Mouse (Mus musculus) intestine, embryonic 15.5 days (tissue): ENCODE data around the gene Zfp936. TPM values are rescaled to one million over a fixed set of nuclear protein-coding genes. Genes with fewer than 3 reads are reported as not detected.
"Not testable (repeated sequence)": the region's sequence is repeated elsewhere in the genome, so short reads cannot be mapped to it uniquely, and the experiment has no call there.

Experiments
- ATAC-seq: fragments of 200-750 bp; cut with Nextera tagmentation; 2 replicates; pipeline ENCODE4 v1.8.0; 2017; ENCODE audit warnings: moderate TSS enrichment, moderate library complexity
- H3K27ac ChIP-seq: fragments of 300-500 bp; sonication (generic); 2 replicates; pipeline ENCODE4 v1.5.1; 2015; ENCODE audit warnings: mild to moderate bottlenecking, inconsistent platforms
- H3K27me3 ChIP-seq: fragments of 300-500 bp; sonication (generic); replicated peaks from 2 replicates; pipeline ENCODE4 v1.6.1; 2015; ENCODE audit warnings: inconsistent platforms
- H3K36me3 ChIP-seq: fragments of 300-500 bp; sonication (generic); 2 replicates; pipeline ENCODE4 v1.6.1; 2015; ENCODE audit warnings: inconsistent platforms
- H3K4me1 ChIP-seq: fragments of 300-500 bp; sonication (generic); replicated peaks from 2 replicates; pipeline ENCODE4 v1.6.1; 2015; ENCODE audit warnings: inconsistent platforms
- H3K4me2 ChIP-seq: fragments of 300-500 bp; sonication (generic); replicated peaks from 2 replicates; pipeline ENCODE4 v1.6.1; 2015; ENCODE audit warnings: mild to moderate bottlenecking, inconsistent platforms
- H3K4me3 ChIP-seq: fragments of 300-500 bp; sonication (generic); replicated peaks from 2 replicates; pipeline ENCODE4 v1.5.1; 2015; ENCODE audit warnings: inconsistent platforms
- H3K9ac ChIP-seq: fragments of 300-500 bp; sonication (generic); 2 replicates; pipeline ENCODE4 v1.6.1; 2015; ENCODE audit warnings: inconsistent platforms
- H3K9me3 ChIP-seq: fragments of 300-500 bp; sonication (generic); 2 replicates; pipeline ENCODE4 v1.6.1; 2016; ENCODE audit warnings: inconsistent platforms
- WGBS: fragments of 180-500 bp; shearing (Covaris S2); methylation state at CpG from one replicate; pipeline ENCODE4 v1.1.7; 2015; 5-methylcytosine and 5-hydroxymethylcytosine counted together
- polyA plus RNA-seq: library from polyadenylated mRNA; unstranded; fragments of >200 nt; fragmentation: Nextera tagmentation; extraction: Ambion mirVana; gene quantifications from 2 replicates; pipeline ENCODE4 v1.2.1, GENCODE M21; 2015

Gene Zfp936
- polyA plus RNA-seq: not detected in 2 replicates

DNA sequence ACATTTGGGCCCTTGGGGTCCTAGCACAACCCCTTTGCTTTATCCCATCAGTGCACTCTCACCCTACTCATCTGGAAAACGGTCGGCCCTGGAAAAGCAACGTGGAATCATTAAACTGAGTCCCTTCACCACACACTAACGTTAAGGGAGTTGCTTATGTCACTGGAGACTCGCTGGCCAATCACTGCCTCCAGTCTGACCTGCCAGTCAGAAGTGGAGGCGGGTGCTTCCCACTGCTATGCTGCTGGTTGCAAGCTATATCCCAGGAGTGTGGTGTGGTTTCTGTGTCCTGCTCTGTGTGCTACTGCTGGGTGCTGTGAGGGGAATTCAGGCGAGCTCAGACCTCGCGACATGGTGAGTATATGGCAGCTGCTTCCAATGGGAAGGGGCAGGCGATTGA is at the start of gene Zfp936:
Gene Zfp936, plus strand, starts transcription at position 301 of the 400 bp plus-strand sequence.
- not testable (repeated sequence) for H3K4me2 ChIP-seq, H3K36me3 ChIP-seq, ATAC-seq, H3K27me3 ChIP-seq, H3K4me1 ChIP-seq, H3K9me3 ChIP-seq, H3K27ac ChIP-seq, H3K4me3 ChIP-seq, H3K9ac ChIP-seq
- WGBS: 76% methylated on average over 10 of the region's 10 CpGs

DNA sequence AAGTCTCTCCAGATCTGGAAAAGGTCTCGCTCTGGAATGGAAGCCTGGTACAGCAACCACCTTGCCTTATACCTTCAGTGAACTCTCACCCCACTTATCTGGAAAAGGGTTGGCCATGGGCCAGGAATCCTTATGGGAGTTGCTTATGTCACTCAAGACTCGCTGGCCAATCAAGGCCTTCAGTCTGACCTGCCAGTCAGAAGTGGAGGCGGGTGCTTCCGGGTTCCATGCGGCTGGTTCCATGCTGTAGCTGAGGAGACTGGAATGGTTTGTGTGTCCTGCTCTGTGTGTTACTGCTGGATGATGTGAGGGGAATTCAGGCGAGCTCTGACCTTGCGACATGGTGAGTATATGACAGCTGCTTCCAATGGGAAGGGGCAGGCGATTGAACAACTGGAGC is 36.2 kb upstream of the Zfp936 start:
- 91% methylated on average over 8 of the region's 8 CpGs for WGBS
- ATAC-seq: no peak
- Histone ChIP-seq H3K4me1 (no peaks in the 10 kb centered on the region), H3K9ac (no peak overlapping the region), H3K4me3 (no peak overlapping the region), H3K27ac (no peak overlapping the region), H3K36me3 (no peaks in the 10 kb centered on the region), H3K27me3 (no peaks in the 10 kb centered on the region), H3K4me2 (no peak overlapping the region), H3K9me3 (no peaks in the 10 kb centered on the region)

- not testable (repeated sequence) for H3K4me1 ChIP-seq, H3K27me3 ChIP-seq, H3K36me3 ChIP-seq, H3K9ac ChIP-seq, H3K27ac ChIP-seq, H3K4me2 ChIP-seq, H3K4me3 ChIP-seq, ATAC-seq
- H3K9me3 ChIP-seq: 0 out of 2 replicates have a peak, but pooled peaks cover 10% of the 10 kb centered on the region
- 89% methylated on average over 15 of the region's 15 CpGs for WGBS
Observed at GRCm38 (mm10) chr7:43128691-43129090, 14.7 kb downstream of the Zfp936 start.

DNA sequence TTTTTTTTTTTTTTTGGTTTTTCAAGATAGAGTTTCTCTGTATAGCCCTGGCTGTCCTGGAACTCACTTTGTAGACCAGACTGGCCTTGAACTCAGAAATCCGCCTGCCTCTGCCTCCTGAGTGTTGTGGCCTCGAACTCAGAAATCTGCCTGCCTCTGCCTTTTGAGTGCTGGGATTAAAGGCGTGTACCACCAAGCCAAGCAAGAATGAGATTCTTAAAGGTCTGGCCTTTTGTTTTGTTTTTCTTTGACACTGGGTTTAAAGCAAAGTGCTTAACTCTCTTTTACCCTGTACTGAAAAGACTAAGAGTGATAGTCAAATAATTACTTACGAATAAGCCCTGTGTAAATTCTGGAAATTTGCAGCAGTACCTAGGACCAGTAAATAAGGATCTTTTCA is 50.1 kb downstream of the Zfp936 start:
- not testable (repeated sequence) for ATAC-seq, H3K9me3 ChIP-seq, H3K27ac ChIP-seq, H3K4me3 ChIP-seq, H3K27me3 ChIP-seq, H3K9ac ChIP-seq, H3K4me1 ChIP-seq, H3K36me3 ChIP-seq, H3K4me2 ChIP-seq
- 76% methylated on average over 4 of the region's 4 CpGs for WGBS

DNA sequence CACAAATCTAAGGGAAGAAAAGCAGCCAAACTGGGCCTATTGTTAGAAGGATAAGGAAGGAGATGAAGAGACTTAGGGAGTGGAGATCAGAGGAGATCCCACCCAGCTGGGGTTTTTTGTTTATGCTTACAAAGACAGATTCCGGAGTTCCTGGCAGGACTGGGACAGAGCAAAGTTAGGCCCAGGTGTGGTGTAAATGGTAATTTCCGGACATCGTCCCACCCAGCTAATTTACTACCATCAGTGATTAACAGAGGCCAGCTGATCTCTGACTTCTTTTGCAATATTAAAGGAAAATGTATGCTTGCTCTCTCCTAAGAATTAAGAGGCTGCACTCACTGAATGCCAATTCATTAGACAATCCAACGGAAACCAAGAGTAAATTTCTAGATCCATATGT is 53.1 kb downstream of the Zfp936 start:
- H3K4me1 ChIP-seq, H3K9ac ChIP-seq, H3K4me3 ChIP-seq, ATAC-seq, H3K4me2 ChIP-seq, H3K27me3 ChIP-seq, H3K27ac ChIP-seq, H3K36me3 ChIP-seq: not testable (repeated sequence)
- peaks cover 10% of the 10 kb centered on the region; the same call in 1 of the 2 replicates for H3K9me3 ChIP-seq
- WGBS: 76% methylated on average over 4 of the region's 4 CpGs

- not testable (repeated sequence) for H3K9ac ChIP-seq, H3K4me1 ChIP-seq, ATAC-seq, H3K27me3 ChIP-seq, H3K27ac ChIP-seq, H3K4me2 ChIP-seq, H3K36me3 ChIP-seq, H3K4me3 ChIP-seq
- peaks cover 12% of the 10 kb centered on the region; the same call in 1 of the 2 replicates for H3K9me3 ChIP-seq
- WGBS: 90% methylated on average over 1 of the region's 1 CpGs
Observed at GRCm38 (mm10) chr7:43167811-43168210, 53.8 kb downstream of the Zfp936 start.

- H3K4me1 ChIP-seq, H3K36me3 ChIP-seq, H3K27ac ChIP-seq, ATAC-seq, H3K4me2 ChIP-seq, H3K4me3 ChIP-seq, H3K9ac ChIP-seq, H3K27me3 ChIP-seq: not testable (repeated sequence)
- 33% methylated on average over 1 of the region's 1 CpGs for WGBS
- H3K9me3 ChIP-seq: peaks cover 13% of the 10 kb centered on the region; the same call in 1 of the 2 replicates
Observed at GRCm38 (mm10) chr7:43168212-43168611, 54.2 kb downstream of the Zfp936 start.

- WGBS: 84% methylated on average over 14 of the region's 14 CpGs
- H3K36me3 ChIP-seq: no peaks in the 10 kb centered on the region
- no peak overlapping the region for H3K27ac ChIP-seq
- no peaks in the 10 kb centered on the region for H3K4me1 ChIP-seq
- H3K9ac ChIP-seq: no peak overlapping the region
- H3K27me3 ChIP-seq: no peaks in the 10 kb centered on the region
- peaks cover 15% of the 10 kb centered on the region for H3K9me3 ChIP-seq
- H3K4me2 ChIP-seq: no peak overlapping the region
- H3K4me3 ChIP-seq: no peak overlapping the region
- no peak for ATAC-seq
Observed at GRCm38 (mm10) chr7:43177003-43177702, 63.1 kb downstream of the Zfp936 start.

- H3K9me3 ChIP-seq, H3K36me3 ChIP-seq, H3K4me3 ChIP-seq, H3K9ac ChIP-seq, H3K4me1 ChIP-seq, H3K4me2 ChIP-seq, H3K27me3 ChIP-seq, ATAC-seq, H3K27ac ChIP-seq: not testable (repeated sequence)
- 82% methylated on average over 7 of the region's 7 CpGs for WGBS
Observed at GRCm38 (mm10) chr7:43213781-43214180, 99.8 kb downstream of the Zfp936 start.

Other genes starting within 250 kb of the Zfp936 start
- gene Gm2381, start 247.0 kb upstream of the Zfp936 start, polyA plus RNA-seq: not detected in 2 replicates
- not detected in 2 replicates for gene Vmn2r63, start 180.4 kb upstream of the Zfp936 start, polyA plus RNA-seq
- not detected in 2 replicates for gene Gm9268, start 95.5 kb upstream of the Zfp936 start, polyA plus RNA-seq
- gene Zfp715, start 199.1 kb downstream of the Zfp936 start, polyA plus RNA-seq: 8.6 and 10.7 TPM in 2 replicates
- 0.24 and 0.32 TPM in 2 replicates for gene Siglecf, start 237.1 kb downstream of the Zfp936 start, polyA plus RNA-seq